Mouse (Mus musculus): ENCODE results near the gene Mboat2.

DNA sequence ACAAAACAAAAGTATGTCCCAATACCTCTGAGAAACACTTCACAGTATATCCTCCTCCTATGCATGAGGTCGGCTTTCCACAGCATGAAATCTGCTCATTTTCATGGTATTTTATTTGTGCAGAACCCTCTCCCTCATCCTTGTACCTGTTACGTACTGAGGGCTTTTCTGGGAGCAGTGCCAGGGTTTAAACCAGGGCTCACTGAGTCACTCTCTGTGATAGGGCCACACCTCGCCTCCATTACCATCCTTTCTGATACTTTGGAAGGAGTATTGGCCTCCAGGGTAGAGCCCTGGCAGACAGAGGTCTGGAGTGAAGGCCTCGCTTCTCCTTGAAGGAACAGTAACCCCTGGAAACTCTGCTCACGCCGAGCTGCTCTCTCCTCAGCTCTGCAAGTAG lies 174.7 kb downstream of the Mboat2 start:
- TF ChIP-seq CTCF (IDR thresholded peaks at IDR 0.05; ENCODE audit: low read depth) (no peak), EP300 (IDR thresholded peaks at IDR 0.05; ENCODE audit: low read depth) (no peak)

All from heart, postnatal 0 days (tissue).